Mouse (Mus musculus): ENCODE results near the gene Srpk1. TPM values are rescaled to one million over a fixed set of nuclear protein-coding genes. Genes with fewer than 3 reads are reported as not detected.

Srpk1 gene
- polyA plus RNA-seq, 1 experiment from 2014 or later: 164 TPM

GRCm38 (mm10) chr17:28572941-28573340 lies 49.6 kb downstream of the Srpk1 start:
- H3K4me3 ChIP-seq (ENCODE audit: low read depth, low read length): no peak overlapping the region
- no peak overlapping the region for H3K4me2 ChIP-seq (replicated peaks; ENCODE audit: low read depth, low read length)
- ATAC-seq (ENCODE audit: low FRiP score) (no peak), DNase-seq (ENCODE audit: low spot score) (no peak)
- H3K27ac ChIP-seq (ENCODE audit: low read depth, low read length): no peak overlapping the region
- H3K27me3 ChIP-seq (ENCODE audit: control insufficient read depth, insufficient read depth, low read length): no peaks in the 10 kb centered on the region
- 87% methylated on average over 6 of the region's 6 CpGs for WGBS
- no peak overlapping the region for H3K9ac ChIP-seq (ENCODE audit: low read depth, low read length)
- no peaks in the 10 kb centered on the region for H3K36me3 ChIP-seq (ENCODE audit: control insufficient read depth, insufficient read depth, low read length)
- H3K9me3 ChIP-seq (ENCODE audit: control insufficient read depth, low read length): no peaks in the 10 kb centered on the region
- 0 out of 2 replicates have a peak, but pooled peaks cover 2% of the 10 kb centered on the region for H3K4me1 ChIP-seq (replicated peaks; ENCODE audit: control insufficient read depth, insufficient read depth, low read length)

- Histone ChIP-seq H3K9ac (ENCODE audit: low read depth, low read length) (no peak overlapping the region), H3K36me3 (ENCODE audit: control insufficient read depth, insufficient read depth, low read length) (no peaks in the 10 kb centered on the region), H3K4me3 (ENCODE audit: low read depth, low read length) (no peak overlapping the region), H3K27me3 (ENCODE audit: control insufficient read depth, insufficient read depth, low read length) (no peaks in the 10 kb centered on the region), H3K27ac (ENCODE audit: low read depth, low read length) (no peak overlapping the region), H3K4me2 (replicated peaks; ENCODE audit: low read depth, low read length) (no peak overlapping the region), H3K9me3 (ENCODE audit: control insufficient read depth, low read length) (no peaks in the 10 kb centered on the region), H3K4me1 (replicated peaks; ENCODE audit: control insufficient read depth, insufficient read depth, low read length) (0 out of 2 replicates have a peak, but pooled peaks cover 2% of the 10 kb centered on the region)
- WGBS: 80% methylated on average over 7 of the region's 7 CpGs
- ATAC-seq (ENCODE audit: low FRiP score) (no peak), DNase-seq (ENCODE audit: low spot score) (no peak)
These were observed 50.0 kb downstream of the Srpk1 start for GRCm38 (mm10) chr17:28572521-28572920.

- Histone ChIP-seq H3K9ac (ENCODE audit: low read depth, low read length) (no peak overlapping the region), H3K27ac (ENCODE audit: low read depth, low read length) (no peak overlapping the region), H3K9me3 (ENCODE audit: control insufficient read depth, low read length) (no peaks in the 10 kb centered on the region), H3K4me3 (ENCODE audit: low read depth, low read length) (no peak overlapping the region), H3K27me3 (ENCODE audit: control insufficient read depth, insufficient read depth, low read length) (no peaks in the 10 kb centered on the region), H3K4me1 (replicated peaks; ENCODE audit: control insufficient read depth, insufficient read depth, low read length) (0 out of 2 replicates have a peak, but pooled peaks cover 2% of the 10 kb centered on the region), H3K4me2 (replicated peaks; ENCODE audit: low read depth, low read length) (no peak overlapping the region), H3K36me3 (ENCODE audit: control insufficient read depth, insufficient read depth, low read length) (no peaks in the 10 kb centered on the region)
- ATAC-seq (ENCODE audit: low FRiP score) (no peak), DNase-seq (ENCODE audit: low spot score) (no peak)
- WGBS: 83% methylated on average over 3 of the region's 3 CpGs
These were observed 50.6 kb downstream of the Srpk1 start for GRCm38 (mm10) chr17:28571868-28572267.

GRCm38 (mm10) chr17:28567541-28567940 lies 55.0 kb downstream of the Srpk1 start:
- no peaks in the 10 kb centered on the region for H3K9me3 ChIP-seq (ENCODE audit: control insufficient read depth, low read length)
- H3K4me1 ChIP-seq (replicated peaks; ENCODE audit: control insufficient read depth, insufficient read depth, low read length): no peaks in the 10 kb centered on the region
- H3K36me3 ChIP-seq (ENCODE audit: control insufficient read depth, insufficient read depth, low read length): no peaks in the 10 kb centered on the region
- H3K4me2 ChIP-seq (replicated peaks; ENCODE audit: low read depth, low read length): no peak overlapping the region
- H3K9ac ChIP-seq (ENCODE audit: low read depth, low read length): no peak overlapping the region
- no peaks in the 10 kb centered on the region for H3K27me3 ChIP-seq (ENCODE audit: control insufficient read depth, insufficient read depth, low read length)
- no peak overlapping the region for H3K27ac ChIP-seq (ENCODE audit: low read depth, low read length)
- ATAC-seq (ENCODE audit: low FRiP score): no peak
- H3K4me3 ChIP-seq (ENCODE audit: low read depth, low read length): no peak overlapping the region
- WGBS: 31% methylated on average over 3 of the region's 3 CpGs
- DNase-seq (ENCODE audit: low spot score): no peak

- no peaks in the 10 kb centered on the region for H3K4me1 ChIP-seq (replicated peaks; ENCODE audit: control insufficient read depth, insufficient read depth, low read length)
- H3K4me2 ChIP-seq (replicated peaks; ENCODE audit: low read depth, low read length): no peak overlapping the region
- H3K9ac ChIP-seq (ENCODE audit: low read depth, low read length): no peak overlapping the region
- ATAC-seq (ENCODE audit: low FRiP score) (no peak), DNase-seq (ENCODE audit: low spot score) (no peak)
- no peaks in the 10 kb centered on the region for H3K36me3 ChIP-seq (ENCODE audit: control insufficient read depth, insufficient read depth, low read length)
- no peak overlapping the region for H3K27ac ChIP-seq (ENCODE audit: low read depth, low read length)
- H3K9me3 ChIP-seq (ENCODE audit: control insufficient read depth, low read length): no peaks in the 10 kb centered on the region
- H3K4me3 ChIP-seq (ENCODE audit: low read depth, low read length): no peak overlapping the region
- H3K27me3 ChIP-seq (ENCODE audit: control insufficient read depth, insufficient read depth, low read length): no peaks in the 10 kb centered on the region
These were observed 57.3 kb downstream of the Srpk1 start for GRCm38 (mm10) chr17:28565181-28565580.

- no peak overlapping the region for H3K4me3 ChIP-seq (ENCODE audit: low read depth, low read length)
- WGBS: 56% methylated on average over 7 of the region's 7 CpGs
- no peak overlapping the region for H3K4me2 ChIP-seq (replicated peaks; ENCODE audit: low read depth, low read length)
- no peak for ATAC-seq (ENCODE audit: low FRiP score)
- DNase-seq (ENCODE audit: low spot score): no peak
- H3K9me3 ChIP-seq (ENCODE audit: control insufficient read depth, low read length): no peaks in the 10 kb centered on the region
- no peaks in the 10 kb centered on the region; the same call in 1 of the 2 replicates for H3K4me1 ChIP-seq (replicated peaks; ENCODE audit: control insufficient read depth, insufficient read depth, low read length)
- H3K9ac ChIP-seq (ENCODE audit: low read depth, low read length): no peak overlapping the region
- H3K27ac ChIP-seq (ENCODE audit: low read depth, low read length): no peak overlapping the region
- H3K27me3 ChIP-seq (ENCODE audit: control insufficient read depth, insufficient read depth, low read length): no peaks in the 10 kb centered on the region
- H3K36me3 ChIP-seq (ENCODE audit: control insufficient read depth, insufficient read depth, low read length): no peaks in the 10 kb centered on the region
These were observed 60.9 kb downstream of the Srpk1 start for GRCm38 (mm10) chr17:28561613-28562012.

- no peaks in the 10 kb centered on the region for H3K27me3 ChIP-seq (ENCODE audit: control insufficient read depth, insufficient read depth, low read length)
- 90% methylated on average over 4 of the region's 4 CpGs for WGBS
- DNase-seq (ENCODE audit: low spot score) (no peak), ATAC-seq (ENCODE audit: low FRiP score) (no peak)
- H3K9ac ChIP-seq (ENCODE audit: low read depth, low read length): no peak within 1 kb of the TSS
- no peak within 1 kb of the TSS for H3K4me3 ChIP-seq (ENCODE audit: low read depth, low read length)
- H3K36me3 ChIP-seq (ENCODE audit: control insufficient read depth, insufficient read depth, low read length): no peaks in the 10 kb centered on the region
- H3K4me2 ChIP-seq (replicated peaks; ENCODE audit: low read depth, low read length): no peak within 1 kb of the TSS
- H3K9me3 ChIP-seq (ENCODE audit: control insufficient read depth, low read length): no peaks in the 10 kb centered on the region
- no peaks in the 10 kb centered on the region; the same call in 1 of the 2 replicates for H3K4me1 ChIP-seq (replicated peaks; ENCODE audit: control insufficient read depth, insufficient read depth, low read length)
- no peak within 1 kb of the TSS for H3K27ac ChIP-seq (ENCODE audit: low read depth, low read length)
These were observed 61.9 kb downstream of the Srpk1 start, which contains the start of gene Clps for GRCm38 (mm10) chr17:28560598-28560997. TSS of gene Clps (minus strand) at chr17:28560766.

GRCm38 (mm10) chr17:28557772-28558171 lies 64.7 kb downstream of the Srpk1 start:
- Histone ChIP-seq H3K4me2 (replicated peaks; ENCODE audit: low read depth, low read length) (no peak overlapping the region), H3K9me3 (ENCODE audit: control insufficient read depth, low read length) (no peaks in the 10 kb centered on the region), H3K4me1 (replicated peaks; ENCODE audit: control insufficient read depth, insufficient read depth, low read length) (no peaks in the 10 kb centered on the region; the same call in 1 of the 2 replicates), H3K9ac (ENCODE audit: low read depth, low read length) (no peak overlapping the region), H3K27me3 (ENCODE audit: control insufficient read depth, insufficient read depth, low read length) (no peaks in the 10 kb centered on the region), H3K36me3 (ENCODE audit: control insufficient read depth, insufficient read depth, low read length) (no peaks in the 10 kb centered on the region), H3K4me3 (ENCODE audit: low read depth, low read length) (no peak overlapping the region), H3K27ac (ENCODE audit: low read depth, low read length) (no peak overlapping the region)
- ATAC-seq (ENCODE audit: low FRiP score): no peak
- 71% methylated on average over 6 of the region's 6 CpGs for WGBS
- DNase-seq (ENCODE audit: low spot score): no peak

- ATAC-seq (ENCODE audit: low FRiP score) (no peak), DNase-seq (ENCODE audit: low spot score) (peak; percentile 21)
- Histone ChIP-seq H3K4me3 (ENCODE audit: low read depth, low read length) (no peak overlapping the region), H3K4me2 (replicated peaks; ENCODE audit: low read depth, low read length) (no peak overlapping the region), H3K36me3 (ENCODE audit: control insufficient read depth, insufficient read depth, low read length) (no peaks in the 10 kb centered on the region), H3K27ac (ENCODE audit: low read depth, low read length) (no peak overlapping the region), H3K4me1 (replicated peaks; ENCODE audit: control insufficient read depth, insufficient read depth, low read length) (no peaks in the 10 kb centered on the region; the same call in 1 of the 2 replicates), H3K9me3 (ENCODE audit: control insufficient read depth, low read length) (no peaks in the 10 kb centered on the region), H3K27me3 (ENCODE audit: control insufficient read depth, insufficient read depth, low read length) (no peaks in the 10 kb centered on the region), H3K9ac (ENCODE audit: low read depth, low read length) (no peak overlapping the region)
- WGBS: 57% methylated on average over 6 of the region's 6 CpGs
These were observed 65.7 kb downstream of the Srpk1 start for GRCm38 (mm10) chr17:28556635-28557396.

All from hindbrain, embryonic 11.5 days (tissue).